Comparison of ENCODE assay signal across 8 mouse cellular contexts in genomic region chr1:161250604-161251416, GRCm38 (mm10). TPM values are rescaled to one million over a fixed set of nuclear protein-coding genes. Genes with fewer than 3 reads are reported as not detected.
DNase-seq lines count a peak whose midpoint lies in the region; ATAC-seq and TF ChIP-seq lines count a peak whose summit lies in the region.

Gene Prdx6, minus strand, starts transcription at chr1:161251219.

- peak; percentile 92 for DNase-seq in MEL (ENCODE audit: low read depth, low spot score)
- peak; percentile 81 to 83 for DNase-seq in cerebellum, adult 2 months
- DNase-seq in forebrain, postnatal 0 days, result peak; percentile 84
- DNase-seq in heart, postnatal 36 days, result peak; percentile 80 to 83
- DNase-seq in layer of hippocampus, adult 8-10 months (ENCODE audit: low spot score in 2 of 2), result peak; percentile 66 to 72
- peak; percentile 74 to 79 for DNase-seq in thymus, adult 18-20 months

- peak within 1 kb of the TSS; percentile 79 for H3K4me2 ChIP-seq in forebrain, postnatal 0 days (ENCODE audit: low read depth)
- peak within 1 kb of the TSS; percentile 85 for H3K4me2 ChIP-seq in lung, embryonic 15.5 days

- H3K4me1 ChIP-seq in MEL (ENCODE audit: control insufficient read depth in 1 of 2, insufficient read depth in 2 of 2, low read length in 2 of 2), result peaks cover 11 to 31% of the 10 kb centered on the region in 2 experiments
- no peaks in the 10 kb centered on the region; the same call in 1 of the 2 replicates for H3K4me1 ChIP-seq in cerebellum, adult 2 months (ENCODE audit: control insufficient read depth, insufficient read depth, low read length)
- peaks cover 12% of the 10 kb centered on the region; the same call in 1 of the 2 replicates for H3K4me1 ChIP-seq in forebrain, postnatal 0 days (ENCODE audit: insufficient read depth)
- H3K4me1 ChIP-seq in lung, embryonic 15.5 days, result peaks cover 29% of the 10 kb centered on the region
- no peaks in the 10 kb centered on the region for H3K4me1 ChIP-seq in olfactory bulb, adult 2 months (ENCODE audit: control insufficient read depth, insufficient read depth, low read length)

- H3K4me3 ChIP-seq in MEL (ENCODE audit: control insufficient read depth in 1 of 2, insufficient read depth in 1 of 2, low read depth in 2 of 2, low read length in 2 of 2), result peak within 1 kb of the TSS; percentile 89 to 92
- H3K4me3 ChIP-seq in cerebellum, adult 2 months (replicated peaks; ENCODE audit: insufficient read depth, low read depth, low read length), result peak within 1 kb of the TSS; percentile 96
- peak within 1 kb of the TSS; percentile 64 for H3K4me3 ChIP-seq in forebrain, postnatal 0 days (ENCODE audit: low read depth, low read length)
- H3K4me3 ChIP-seq in lung, embryonic 15.5 days, result peak within 1 kb of the TSS; percentile 74
- H3K4me3 ChIP-seq in olfactory bulb, adult 2 months (ENCODE audit: insufficient read depth, low read depth, low read length), result peak within 1 kb of the TSS; percentile 69

- H3K36me3 ChIP-seq in MEL (ENCODE audit: control insufficient read depth in 1 of 2, insufficient read depth in 2 of 2, low read length in 2 of 2), result peaks cover 7 to 39% of the 10 kb centered on the region in 2 experiments
- peaks cover 7% of the 10 kb centered on the region; the same call in 1 of the 2 replicates for H3K36me3 ChIP-seq in forebrain, postnatal 0 days (ENCODE audit: insufficient read depth)
- peaks cover 5% of the 10 kb centered on the region; the same call in 1 of the 2 replicates for H3K36me3 ChIP-seq in lung, embryonic 15.5 days

- peak; percentile 60 to 82; a peak in 3 of 4 replicates for TF ChIP-seq POLR2A in MEL (IDR thresholded peaks at IDR 0.05; ENCODE audit: control insufficient read depth in 1 of 2, insufficient read depth in 1 of 2, low read depth in 1 of 2, low read length in 2 of 2, poor library complexity in 1 of 2)
- peak; percentile 73 for TF ChIP-seq POLR2A in cerebellum, adult 2 months (IDR thresholded peaks at IDR 0.05; ENCODE audit: borderline replicate concordance, insufficient read depth, low read length)
- TF ChIP-seq POLR2A in olfactory bulb, adult 2 months (IDR thresholded peaks at IDR 0.05; ENCODE audit: insufficient read depth, low read depth, low read length), result peak; percentile 43; the same call in 1 of the 2 replicates

- under 1% methylated on average over 66 of the region's 66 CpGs for WGBS in cerebellum, adult 2 months
- WGBS in forebrain, postnatal 0 days, result 2% methylated on average over 66 of the region's 66 CpGs
- WGBS in lung, embryonic 15.5 days, result under 1% methylated on average over 66 of the region's 66 CpGs
- 1% methylated on average over 66 of the region's 66 CpGs for WGBS in olfactory bulb, adult 2 months

- intact Hi-C loops in heart, postnatal 36 days (cut with DNase I), result loop anchor here (5.0 kb wide), 1 partner anchor 54 kb away; no protein-coding TSS in a partner anchor

- TF ChIP-seq RAD21 in MEL (IDR thresholded peaks at IDR 0.05; ENCODE audit: low read depth, low read length), result no peak

- peak within 1 kb of the TSS; percentile 81 for H3K27ac ChIP-seq in MEL (ENCODE audit: control insufficient read depth, low read depth, low read length)
- peak within 1 kb of the TSS; percentile 73 for H3K27ac ChIP-seq in cerebellum, adult 2 months (ENCODE audit: insufficient read depth, low read length)
- 0 out of 2 replicates have a peak within 1 kb of the TSS, but pooled peaks have one; percentile 29 for H3K27ac ChIP-seq in forebrain, postnatal 0 days (ENCODE audit: low read depth, low read length)
- peak within 1 kb of the TSS; percentile 79 for H3K27ac ChIP-seq in lung, embryonic 15.5 days
- peak within 1 kb of the TSS; percentile 66 for H3K27ac ChIP-seq in olfactory bulb, adult 2 months (ENCODE audit: insufficient read depth, low read depth, low read length)

- H3K79me2 ChIP-seq in MEL (ENCODE audit: control insufficient read depth, insufficient read depth, low read length, poor library complexity), result peaks cover 41% of the 10 kb centered on the region

- H3K27me3 ChIP-seq in MEL (ENCODE audit: control insufficient read depth in 1 of 2, insufficient read depth in 2 of 2, low read length in 2 of 2), result no peaks in the 10 kb centered on the region
- no peaks in the 10 kb centered on the region for H3K27me3 ChIP-seq in cerebellum, adult 2 months (ENCODE audit: control insufficient read depth, insufficient read depth, low read length)
- H3K27me3 ChIP-seq in forebrain, postnatal 0 days (ENCODE audit: insufficient read depth, low read length), result no peaks in the 10 kb centered on the region
- no peaks in the 10 kb centered on the region for H3K27me3 ChIP-seq in lung, embryonic 15.5 days

- no peaks in the 10 kb centered on the region for H3K9me3 ChIP-seq in MEL (replicated peaks; ENCODE audit: insufficient read depth, low read length)
- H3K9me3 ChIP-seq in forebrain, postnatal 0 days (ENCODE audit: low read length), result no peaks in the 10 kb centered on the region
- no peaks in the 10 kb centered on the region for H3K9me3 ChIP-seq in lung, embryonic 15.5 days

- ATAC-seq in forebrain, postnatal 0 days, result peak; percentile 97
- peak; percentile 96 for ATAC-seq in lung, embryonic 15.5 days (ENCODE audit: borderline replicate concordance, extremely low read depth, low FRiP score, low TSS enrichment)

- TF ChIP-seq CTCF in MEL (IDR thresholded peaks at IDR 0.05 in 2 of 3, conservative IDR thresholded peaks at IDR 0.05 in 1 of 3; ENCODE audit: control insufficient read depth in 1 of 3, insufficient read depth in 1 of 3, low read depth in 2 of 3, low read length in 3 of 3, poor library complexity in 1 of 3, severe bottlenecking in 1 of 3), result no peak
- TF ChIP-seq CTCF in cerebellum, adult 2 months (IDR thresholded peaks at IDR 0.05; ENCODE audit: borderline replicate concordance, insufficient read depth, low read depth, low read length), result no peak
- no peak; the same call in 1 of the 2 replicates for TF ChIP-seq CTCF in forebrain, postnatal 0 days (IDR thresholded peaks at IDR 0.05; ENCODE audit: low read depth)
- TF ChIP-seq CTCF in olfactory bulb, adult 2 months (IDR thresholded peaks at IDR 0.05; ENCODE audit: insufficient read depth, low read depth, low read length), result no peak

- no peak for TF ChIP-seq EP300 in MEL (IDR thresholded peaks at IDR 0.05; ENCODE audit: low read depth in 1 of 2, low read length in 2 of 2)

- H3K9ac ChIP-seq in MEL (ENCODE audit: control insufficient read depth, low read depth, low read length, poor library complexity, severe bottlenecking), result peak within 1 kb of the TSS; percentile 90
- H3K9ac ChIP-seq in forebrain, postnatal 0 days, result peak within 1 kb of the TSS; percentile 72
- H3K9ac ChIP-seq in lung, embryonic 15.5 days, result peak within 1 kb of the TSS; percentile 86

TF ChIP-seq in MEL, 35 proteins besides CTCF, POLR2A, EP300 and RAD21:
- TF ChIP-seq NELFE (IDR thresholded peaks at IDR 0.05; ENCODE audit: low read depth, low read length) (peak; percentile 78), HCFC1 (IDR thresholded peaks at IDR 0.05; ENCODE audit: low read depth, low read length) (peak; percentile 17; the same call in 1 of the 2 replicates), TBP (IDR thresholded peaks at IDR 0.05; ENCODE audit: low read depth, low read length) (peak; percentile 30; the same call in 1 of the 2 replicates), BHLHE40 (IDR thresholded peaks at IDR 0.05; ENCODE audit: borderline replicate concordance, low read depth, low read length) (peak; percentile 76; the same call in 1 of the 2 replicates), MAZ (IDR thresholded peaks at IDR 0.05; ENCODE audit: low read depth, low read length) (peak; percentile 35; the same call in 1 of the 2 replicates), RCOR1 (IDR thresholded peaks at IDR 0.05; ENCODE audit: low read depth, low read length) (no peak), GABPA (IDR thresholded peaks at IDR 0.05; ENCODE audit: low read depth, low read length) (no peak), ELF1 (IDR thresholded peaks at IDR 0.05; ENCODE audit: low read depth, low read length) (0 out of 2 replicates have a peak, but pooled peaks have one; percentile 23), ZMIZ1 (IDR thresholded peaks at IDR 0.05; ENCODE audit: low read depth, low read length) (0 out of 2 replicates have a peak, but pooled peaks have one; percentile 72), ZC3H11A (IDR thresholded peaks at IDR 0.05; ENCODE audit: low read depth, low read length) (no peak), GATA1 (IDR thresholded peaks at IDR 0.05; ENCODE audit: low read depth, low read length) (no peak), MYC (IDR thresholded peaks at IDR 0.05; ENCODE audit: low read depth, low read length) (peak; percentile 98), MXI1 (IDR thresholded peaks at IDR 0.05; ENCODE audit: low read depth, low read length) (peak; percentile 97), MAX (IDR thresholded peaks at IDR 0.05; ENCODE audit: low read length) (peak; percentile 92), POLR2AphosphoS2 (IDR thresholded peaks at IDR 0.05; ENCODE audit: low read length) (peak; percentile 76; the same call in 1 of the 2 replicates), NRF1 (IDR thresholded peaks at IDR 0.05; ENCODE audit: insufficient read depth, low read depth, low read length, poor library complexity, severe bottlenecking) (peak; percentile 71), USF2 (IDR thresholded peaks at IDR 0.05; ENCODE audit: borderline replicate concordance in 1 of 2, insufficient read depth in 1 of 2, low read depth in 1 of 2, low read length in 2 of 2) (no peak), SIN3A (IDR thresholded peaks at IDR 0.05; ENCODE audit: low read length) (peak; percentile 48; the same call in 1 of the 2 replicates), TCF12 (IDR thresholded peaks at IDR 0.05; ENCODE audit: low read depth, low read length) (0 out of 2 replicates have a peak, but pooled peaks have one; percentile 28), USF1 (IDR thresholded peaks at IDR 0.05; ENCODE audit: low read depth, low read length) (peak; percentile 59), E2F4 (IDR thresholded peaks at IDR 0.05; ENCODE audit: borderline replicate concordance, low read depth, low read length) (no peak)

RNA-seq across cellular contexts. Expression of gene Prdx6, which starts in this region (rescaled TPM):
- 155 and 210 TPM in 2 replicates for total RNA-seq in MEL (2012; rRNA removed)
- polyA plus RNA-seq in MEL (2012; ENCODE audit: insufficient read depth in 1 of 2, insufficient read length in 2 of 2, low read depth in 1 of 2, low replicate concordance in 2 of 2, missing spikeins in 1 of 2), result 100 to 1,000 TPM in 1 of 2 experiments, not detected in 1; 300 TPM
- polyA plus RNA-seq in cerebellum, adult 2 months (2012; rRNA removed), result 301 and 339 TPM in 2 replicates
- 102 and 126 TPM in 2 replicates for total RNA-seq in forebrain, postnatal 0 days (2014; rRNA removed)
- polyA plus RNA-seq in forebrain, postnatal 0 days (2015; fragmentation: Nextera tagmentation; extraction: Ambion mirVana), result 203 and 234 TPM in 2 replicates
- total RNA-seq in heart, postnatal 36 days (2021), result 100 to 1,000 TPM; 315 to 316 TPM
- 100 to 1,000 TPM; 360 to 633 (median 457) TPM for total RNA-seq in layer of hippocampus, adult 8-10 months (2022)
- 529 TPM in 2 replicates for polyA plus RNA-seq in lung, embryonic 15.5 days (2015; fragmentation: Nextera tagmentation; extraction: Ambion mirVana)
- polyA plus RNA-seq in olfactory bulb, adult 2 months (2012; ENCODE audit: insufficient read depth, insufficient read length, low replicate concordance, missing spikeins), result 347 TPM in 1 of 2 replicates, not detected in the other

Comparison
In these comparisons a context has a peak if more than half of its experiments do, and no peak if none do; other contexts are left out.
1. Peak in every context shown above with its lines: DNase-seq, ATAC-seq, H3K4me3 ChIP-seq and H3K27ac ChIP-seq.
2. H3K27ac ChIP-seq: peak in every context shown above with its lines; median percentile 81 in MEL; 79 in lung, embryonic 15.5 days; 73 in cerebellum, adult 2 months; 66 in olfactory bulb, adult 2 months; 29 in forebrain, postnatal 0 days.